Mouse (Mus musculus) megakaryocyte, embryonic 14.5 days (primary cell): ENCODE data around the gene Crtam. TPM values are rescaled to one million over a fixed set of nuclear protein-coding genes. Genes with fewer than 3 reads are reported as not detected.
A peak's percentile ranks its signal among the peaks of the same experiment; 100 is the strongest.

Source experiments
- H3K27me3 ChIP-seq: replicated peaks from 2 replicates; pipeline ENCODE3; 2012; ENCODE audit warnings: inconsistent platforms
- H3K36me3 ChIP-seq: replicated peaks from 2 replicates; pipeline ENCODE3; 2012; ENCODE audit warnings: low read length, inconsistent platforms, mixed read lengths
- H3K4me1 ChIP-seq: 2 replicates; pipeline ENCODE4 v1.6.1; 2012; ENCODE audit warnings: inconsistent platforms
- H3K4me3 ChIP-seq: replicated peaks from 2 replicates; pipeline ENCODE3; 2012; ENCODE audit warnings: moderate library complexity, mild to moderate bottlenecking, inconsistent platforms
- H3K9me3 ChIP-seq: 2 replicates; pipeline ENCODE4 v1.6.1; 2012; ENCODE audit warnings: inconsistent platforms
- FLI1 ChIP-seq: IDR thresholded peaks from 2 replicates; pipeline ENCODE4 v1.6.1; 2012; ENCODE audit warnings: low read length, inconsistent platforms, mixed read lengths
- GATA1 ChIP-seq: IDR thresholded peaks from 3 replicates; pipeline ENCODE4 v1.6.1; 2012; ENCODE audit warnings: mixed read lengths, low read length, inconsistent platforms, borderline replicate concordance
- polyA plus RNA-seq: library from polyadenylated mRNA; stranded (reverse); fragments of >175 nt; gene quantifications from 2 replicates; pipeline ENCODE4 v1.2.3, GENCODE M21; 2012; ENCODE audit warnings: low replicate concordance; ENCODE audit not compliant: insufficient read depth

Crtam gene
- 0.40 and 0.49 TPM in 2 replicates for polyA plus RNA-seq

GRCm38 (mm10) chr9:41004415-41004814, at the start of gene Crtam:
TSS of gene Crtam (minus strand) at chr9:41004628.
- Histone ChIP-seq H3K36me3 (peaks cover 13% of the 10 kb centered on the region), H3K4me3 (no peak within 1 kb of the TSS), H3K9me3 (no peaks in the 10 kb centered on the region), H3K27me3 (no peaks in the 10 kb centered on the region), H3K4me1 (peaks cover 24% of the 10 kb centered on the region)
- TF ChIP-seq FLI1: no peak
- no peak for TF ChIP-seq GATA1

- H3K27me3 ChIP-seq: no peaks in the 10 kb centered on the region
- no peaks in the 10 kb centered on the region for H3K9me3 ChIP-seq
- H3K36me3 ChIP-seq: peaks cover 95% of the 10 kb centered on the region
- TF ChIP-seq GATA1: no peak
- TF ChIP-seq FLI1: no peak
- no peak overlapping the region for H3K4me3 ChIP-seq
- peaks cover 91% of the 10 kb centered on the region for H3K4me1 ChIP-seq
Measured at GRCm38 (mm10) chr9:41054166-41054565, 49.7 kb upstream of the Crtam start.

- TF ChIP-seq GATA1 (no peak), FLI1 (no peak)
- Histone ChIP-seq H3K9me3 (no peaks in the 10 kb centered on the region), H3K27me3 (no peaks in the 10 kb centered on the region), H3K4me1 (peaks cover 90% of the 10 kb centered on the region), H3K4me3 (no peak overlapping the region), H3K36me3 (peaks cover 96% of the 10 kb centered on the region)
Measured at GRCm38 (mm10) chr9:41053478-41053877, 49.0 kb upstream of the Crtam start.

GRCm38 (mm10) chr9:41051080-41051932, 46.9 kb upstream of the Crtam start:
- Histone ChIP-seq H3K9me3 (no peaks in the 10 kb centered on the region), H3K27me3 (no peaks in the 10 kb centered on the region), H3K36me3 (peaks cover 98% of the 10 kb centered on the region), H3K4me1 (peaks cover 92% of the 10 kb centered on the region), H3K4me3 (no peak overlapping the region)
- TF ChIP-seq GATA1 (no peak), FLI1 (no peak)

- TF ChIP-seq GATA1 (no peak), FLI1 (no peak)
- Histone ChIP-seq H3K9me3 (no peaks in the 10 kb centered on the region), H3K4me1 (peaks cover 99% of the 10 kb centered on the region), H3K4me3 (no peak overlapping the region), H3K36me3 (peaks cover 100% of the 10 kb centered on the region), H3K27me3 (no peaks in the 10 kb centered on the region)
Measured at GRCm38 (mm10) chr9:41050331-41051079, 46.1 kb upstream of the Crtam start.

- Histone ChIP-seq H3K27me3 (no peaks in the 10 kb centered on the region), H3K36me3 (peaks cover 96% of the 10 kb centered on the region), H3K4me1 (peaks cover 89% of the 10 kb centered on the region), H3K4me3 (peak overlapping the region; percentile 14), H3K9me3 (no peaks in the 10 kb centered on the region)
- TF ChIP-seq FLI1 (no peak), GATA1 (no peak)
Measured at GRCm38 (mm10) chr9:41049282-41049681, 44.9 kb upstream of the Crtam start.

- Histone ChIP-seq H3K9me3 (no peaks in the 10 kb centered on the region), H3K4me3 (no peak overlapping the region), H3K4me1 (peaks cover 85% of the 10 kb centered on the region), H3K36me3 (peaks cover 96% of the 10 kb centered on the region), H3K27me3 (no peaks in the 10 kb centered on the region)
- no peak for TF ChIP-seq FLI1
- TF ChIP-seq GATA1: no peak
Measured at GRCm38 (mm10) chr9:41048820-41049219, 44.4 kb upstream of the Crtam start.

GRCm38 (mm10) chr9:41048216-41048615, 43.8 kb upstream of the Crtam start:
- peaks cover 96% of the 10 kb centered on the region for H3K36me3 ChIP-seq
- peaks cover 79% of the 10 kb centered on the region for H3K4me1 ChIP-seq
- no peaks in the 10 kb centered on the region for H3K27me3 ChIP-seq
- TF ChIP-seq GATA1 (no peak), FLI1 (no peak)
- no peaks in the 10 kb centered on the region for H3K9me3 ChIP-seq
- H3K4me3 ChIP-seq: no peak overlapping the region

- H3K36me3 ChIP-seq: peaks cover 96% of the 10 kb centered on the region
- H3K27me3 ChIP-seq: no peaks in the 10 kb centered on the region
- H3K4me3 ChIP-seq: no peak overlapping the region
- TF ChIP-seq FLI1: no peak
- TF ChIP-seq GATA1: no peak
- no peaks in the 10 kb centered on the region for H3K9me3 ChIP-seq
- H3K4me1 ChIP-seq: peaks cover 73% of the 10 kb centered on the region
Measured at GRCm38 (mm10) chr9:41047654-41048053, 43.2 kb upstream of the Crtam start.

- peaks cover 96% of the 10 kb centered on the region for H3K36me3 ChIP-seq
- no peaks in the 10 kb centered on the region for H3K9me3 ChIP-seq
- H3K27me3 ChIP-seq: no peaks in the 10 kb centered on the region
- H3K4me1 ChIP-seq: peaks cover 48% of the 10 kb centered on the region
- H3K4me3 ChIP-seq: no peak overlapping the region
- TF ChIP-seq GATA1 (no peak), FLI1 (no peak)
Measured at GRCm38 (mm10) chr9:41044626-41045025, 40.2 kb upstream of the Crtam start.
